Mouse (Mus musculus) MEL (cell line): ENCODE measurements at regions not wholly inside any gene's neighbourhood (a gene's known extent, or its start where the extent isn't known, plus 50 kb on each side); places are given as distances from the start of the nearest gene placed in this dataset.

ENCODE experiments used
- DNase-seq: peaks from one replicate; pipeline ENCODE4 v3.0.0; 2011; ENCODE audit warnings: low read depth, low spot score
- H3K27ac ChIP-seq: 2 replicates; pipeline ENCODE4 v1.5.1; 2012; ENCODE audit warnings: low read depth, mild to moderate bottlenecking, control low read depth, low read length, moderate library complexity; ENCODE audit not compliant: control insufficient read depth
- H3K27me3 ChIP-seq, 2 experiments: fragments of 150-350 bp in 1 of 2; sonication (generic) in 1 of 2; 2 replicates each; pipeline ENCODE4 v1.6.1; 2012; ENCODE audit warnings: low read length in 2 of 2, mild to moderate bottlenecking in 2 of 2, improper control_type of control experiment in 1 of 2, moderate library complexity in 1 of 2; ENCODE audit not compliant: insufficient read depth in 2 of 2, control insufficient read depth in 1 of 2
- H3K36me3 ChIP-seq, 2 experiments: 2 replicates each; pipeline ENCODE4 v1.6.1; 2012 to 2014; ENCODE audit warnings: low read length in 2 of 2, improper control_type of control experiment in 1 of 2, inconsistent platforms in 1 of 2, mild to moderate bottlenecking in 1 of 2; ENCODE audit not compliant: insufficient read depth in 2 of 2, control insufficient read depth in 1 of 2
- H3K4me1 ChIP-seq, 2 experiments: fragments of 150-350 bp in 1 of 2; sonication (generic) in 1 of 2; 2 replicates each; pipeline ENCODE4 v1.6.1; 2012; ENCODE audit warnings: low read length in 2 of 2, improper control_type of control experiment in 1 of 2, mild to moderate bottlenecking in 1 of 2; ENCODE audit not compliant: insufficient read depth in 2 of 2, control insufficient read depth in 1 of 2
- H3K4me3 ChIP-seq, 2 experiments: fragments of 150-350 bp in 1 of 2; sonication (generic) in 1 of 2; 2 replicates each; pipeline ENCODE4 v1.5.1; 2012; ENCODE audit warnings: low read depth in 2 of 2, low read length in 2 of 2, mild to moderate bottlenecking in 2 of 2, moderate library complexity in 2 of 2, control low read depth in 1 of 2, improper control_type of control experiment in 1 of 2; ENCODE audit not compliant: control insufficient read depth in 1 of 2, insufficient read depth in 1 of 2
- H3K79me2 ChIP-seq: 2 replicates; pipeline ENCODE4 v1.6.1; 2012; ENCODE audit warnings: mild to moderate bottlenecking, low read length, moderate library complexity; ENCODE audit not compliant: control insufficient read depth, poor library complexity, insufficient read depth
- H3K9ac ChIP-seq: 2 replicates; pipeline ENCODE4 v1.6.1; 2012; ENCODE audit warnings: low read depth, mild to moderate bottlenecking, control low read depth, low read length, moderate library complexity; ENCODE audit not compliant: control insufficient read depth, poor library complexity, severe bottlenecking
- H3K9me3 ChIP-seq: fragments of 150-350 bp; sonication (generic); replicated peaks from 2 replicates; pipeline ENCODE4 v1.6.1; 2012; ENCODE audit warnings: mild to moderate bottlenecking, low read length, improper control_type of control experiment, moderate library complexity; ENCODE audit not compliant: insufficient read depth
- BHLHE40 ChIP-seq: IDR thresholded peaks from 2 replicates; pipeline ENCODE4 v1.6.1; 2012; ENCODE audit warnings: low read depth, mild to moderate bottlenecking, inconsistent platforms, low read length, improper control_type of control experiment, borderline replicate concordance
- EP300 ChIP-seq, 2 experiments: IDR thresholded peaks; 2 replicates each; pipeline ENCODE4 v1.6.1; 2011; ENCODE audit warnings: improper control_type of control experiment in 2 of 2, low read length in 2 of 2, low read depth in 1 of 2, mild to moderate bottlenecking in 1 of 2
- GATA1 ChIP-seq: IDR thresholded peaks from 2 replicates; pipeline ENCODE4 v1.6.1; 2011; ENCODE audit warnings: low read depth, low read length, improper control_type of control experiment
- MYC ChIP-seq: IDR thresholded peaks from 2 replicates; pipeline ENCODE4 v1.6.1; 2011; ENCODE audit warnings: low read depth, mild to moderate bottlenecking, low read length, improper control_type of control experiment, moderate library complexity
- TCF12 ChIP-seq: IDR thresholded peaks from 2 replicates; pipeline ENCODE4 v1.6.1; 2014; ENCODE audit warnings: low read depth, mild to moderate bottlenecking, inconsistent platforms, low read length, improper control_type of control experiment, moderate library complexity
- ZMIZ1 ChIP-seq: IDR thresholded peaks from 2 replicates; pipeline ENCODE4 v1.6.1; 2012; ENCODE audit warnings: low read depth, mild to moderate bottlenecking, inconsistent platforms, low read length, improper control_type of control experiment, moderate library complexity

DNA sequence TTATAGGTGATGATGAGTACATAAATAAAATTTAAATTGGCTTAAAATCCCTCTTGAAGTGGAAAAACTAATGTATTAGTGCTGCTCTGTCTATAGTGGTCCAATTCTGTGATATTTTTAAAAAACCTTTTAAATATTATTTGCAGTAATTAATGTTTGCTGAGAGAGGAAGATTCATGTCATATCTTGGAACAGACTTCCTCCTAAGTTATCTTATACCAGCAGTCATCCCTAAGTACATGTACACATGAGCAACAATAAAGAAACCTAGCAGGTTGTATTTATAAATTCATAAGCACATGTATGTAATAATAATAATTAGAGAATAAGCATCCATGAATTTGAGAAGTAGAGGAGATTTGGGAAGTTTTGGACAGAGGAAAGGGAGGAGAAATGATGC is 135.7 kb upstream of the Cpxcr1 start:
- Histone ChIP-seq H3K79me2 (no peaks in the 10 kb centered on the region), H3K9me3 (no peaks in the 10 kb centered on the region), H3K27ac (no peak overlapping the region), H3K4me3 (no peak overlapping the region), H3K27me3 (no peaks in the 10 kb centered on the region), H3K36me3 (no peaks in the 10 kb centered on the region), H3K4me1 (no peaks in the 10 kb centered on the region), H3K9ac (no peak overlapping the region)
- TF ChIP-seq TCF12 (peak; percentile 61; the same call in 1 of the 2 replicates), BHLHE40 (no peak), ZMIZ1 (no peak), MYC (no peak), GATA1 (peak; percentile 59), EP300 (IDR thresholded peaks at IDR 0.05; ENCODE audit: low read depth in 1 of 2, low read length in 2 of 2) (peak; percentile 57 to 59)
- DNase-seq = peak; percentile 23
